Mouse (Mus musculus) olfactory bulb, adult 2 months (tissue): ENCODE results near the gene Tyk2. TPM values are rescaled to one million over a fixed set of nuclear protein-coding genes. Genes with fewer than 3 reads are reported as not detected.

Source experiments
- H3K27ac ChIP-seq: fragments of 200-500 bp; 2 replicates; pipeline ENCODE4 v1.5.1; 2012; ENCODE audit warnings: low read depth, low read length; ENCODE audit not compliant: insufficient read depth
- H3K4me1 ChIP-seq: fragments of 200-500 bp; 2 replicates; pipeline ENCODE4 v1.6.1; 2012; ENCODE audit warnings: low read length; ENCODE audit not compliant: control insufficient read depth, insufficient read depth
- H3K4me3 ChIP-seq: fragments of 200-500 bp; 2 replicates; pipeline ENCODE4 v1.5.1; 2012; ENCODE audit warnings: mild to moderate bottlenecking, low read depth, low read length, moderate library complexity; ENCODE audit not compliant: insufficient read depth
- CTCF ChIP-seq: fragments of 200-500 bp; IDR thresholded peaks from 2 replicates; pipeline ENCODE4 v1.5.1; 2012; ENCODE audit warnings: low read depth, mild to moderate bottlenecking, low read length, moderate library complexity; ENCODE audit not compliant: insufficient read depth
- POLR2A ChIP-seq: fragments of 200-500 bp; IDR thresholded peaks from 2 replicates; pipeline ENCODE4 v1.6.1; 2012; ENCODE audit warnings: mild to moderate bottlenecking, low read depth, low read length, moderate library complexity; ENCODE audit not compliant: insufficient read depth
- WGBS: fragments of 180-500 bp; shearing (Covaris S2); methylation state at CpG from one replicate; pipeline ENCODE4 v1.1.7; 2018; 5-methylcytosine and 5-hydroxymethylcytosine counted together
- polyA plus RNA-seq: library from polyadenylated mRNA; stranded (reverse); fragments of >200 nt; gene quantifications from 2 replicates; pipeline ENCODE4 v1.2.4, GENCODE M21; 2012; ENCODE audit warnings: low replicate concordance; ENCODE audit not compliant: missing spikeins, insufficient read depth, insufficient read length

Tyk2 gene
- polyA plus RNA-seq, 1 experiment, result not detected

DNA sequence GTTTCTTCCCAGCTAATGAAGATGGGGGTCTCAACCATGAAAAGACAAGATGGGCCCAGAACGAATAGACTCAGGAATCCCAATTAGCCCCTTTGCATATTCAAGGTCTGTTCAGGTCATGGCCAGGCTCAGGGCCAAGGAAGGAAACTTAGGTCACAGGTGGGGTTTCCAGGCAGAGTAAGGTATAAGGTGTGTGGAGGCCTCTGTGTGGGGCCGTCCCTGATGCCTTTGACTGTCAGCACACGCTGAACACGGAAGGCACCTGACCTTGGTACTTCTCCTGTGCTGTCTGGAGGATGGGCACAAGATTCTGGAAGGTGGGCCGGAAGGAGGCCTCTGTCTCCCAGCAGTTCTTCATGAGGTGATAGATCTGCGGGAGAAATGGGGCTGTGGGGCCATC is 26.2 kb downstream of the Tyk2 start:
- TF ChIP-seq POLR2A (no peak), CTCF (no peak)
- Histone ChIP-seq H3K4me1 (peaks cover 5% of the 10 kb centered on the region; the same call in 1 of the 2 replicates), H3K27ac (no peak overlapping the region), H3K4me3 (no peak overlapping the region)
- WGBS, result 87% methylated on average over 6 of the region's 6 CpGs

DNA sequence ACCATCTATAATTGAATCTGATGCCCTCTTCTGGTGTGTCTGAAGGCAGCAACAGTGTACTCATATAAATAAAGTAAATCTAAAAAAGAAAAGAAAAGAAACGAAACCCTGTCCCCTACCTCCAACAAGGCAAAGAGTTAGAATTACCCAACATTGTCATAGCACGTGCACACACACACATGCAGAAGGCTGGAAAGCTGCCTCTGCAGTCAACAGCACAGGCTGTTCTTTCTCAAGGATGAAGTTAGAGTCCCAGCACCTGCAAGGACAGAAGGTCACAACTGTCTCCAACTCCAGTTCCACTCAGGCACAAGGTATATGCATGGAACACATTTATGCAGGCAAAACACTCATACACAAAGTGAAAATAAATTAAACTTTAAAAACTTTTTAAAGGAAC is 29.0 kb downstream of the Tyk2 start:
- TF ChIP-seq CTCF (no peak), POLR2A (no peak)
- Histone ChIP-seq H3K4me3 (no peak overlapping the region), H3K4me1 (peaks cover 7% of the 10 kb centered on the region; the same call in 1 of the 2 replicates), H3K27ac (no peak overlapping the region)
- 96% methylated on average over 2 of the region's 2 CpGs for WGBS

DNA sequence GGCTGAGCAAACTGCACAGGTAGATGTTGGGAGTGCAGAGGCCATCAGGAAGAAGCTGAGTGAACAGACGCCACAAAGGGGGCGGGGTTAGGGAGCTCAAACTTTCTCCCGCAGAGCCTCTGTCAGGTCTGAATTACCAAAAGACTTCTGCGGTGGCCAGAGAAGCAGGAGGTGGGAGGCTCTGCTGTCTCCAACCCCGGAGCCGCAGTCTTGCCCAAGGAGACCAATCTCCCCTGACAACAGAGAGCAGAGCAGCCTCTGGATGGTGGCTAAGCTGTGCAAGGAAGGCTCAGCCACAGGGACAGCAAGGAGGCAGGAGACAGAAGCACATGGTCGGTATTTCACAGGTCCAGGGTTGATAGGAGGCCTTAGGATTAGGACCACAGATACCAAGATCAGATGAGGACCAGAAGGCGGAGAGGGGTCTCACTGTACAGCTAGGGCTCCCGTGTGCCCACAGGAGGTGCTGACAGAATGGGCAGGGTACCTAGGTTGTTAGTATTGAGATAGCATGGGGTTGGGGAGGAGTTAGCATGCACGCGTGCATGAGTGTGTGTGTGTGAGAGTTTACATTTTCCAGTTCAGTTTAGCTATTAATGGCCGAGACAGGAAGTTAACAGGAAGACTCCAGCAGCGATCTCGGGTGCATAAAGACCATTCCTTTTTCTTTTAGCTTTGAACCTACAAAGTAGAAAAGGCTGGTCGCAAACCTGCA is 30.4 kb downstream of the Tyk2 start:
- Histone ChIP-seq H3K4me3 (no peak overlapping the region), H3K27ac (no peak overlapping the region), H3K4me1 (peaks cover 7% of the 10 kb centered on the region; the same call in 1 of the 2 replicates)
- no peak for TF ChIP-seq CTCF
- TF ChIP-seq POLR2A, result no peak
- 54% methylated on average over 15 of the region's 15 CpGs for WGBS

DNA sequence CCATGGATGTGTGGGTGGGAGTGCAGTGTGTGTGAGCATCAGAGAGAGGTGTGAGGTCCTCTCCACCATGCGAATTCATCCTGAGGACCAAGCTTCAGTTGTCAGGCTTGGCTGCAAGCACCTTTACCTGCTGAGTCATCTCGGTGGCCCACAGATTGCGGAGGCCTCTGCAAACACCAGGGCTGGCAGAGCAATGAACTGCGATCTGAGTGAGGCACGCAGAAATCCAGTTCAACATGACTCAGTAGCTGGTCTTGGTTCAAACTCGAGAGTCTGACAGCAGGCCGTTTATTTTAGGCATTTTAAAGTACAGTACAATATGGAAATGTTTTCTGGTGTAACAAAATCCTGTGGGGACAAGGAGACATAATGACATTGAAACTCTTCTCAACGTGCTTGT is 33.2 kb downstream of the Tyk2 start:
- Histone ChIP-seq H3K27ac (no peak overlapping the region), H3K4me1 (peaks cover 7% of the 10 kb centered on the region; the same call in 1 of the 2 replicates), H3K4me3 (no peak overlapping the region)
- 52% methylated on average over 8 of the region's 8 CpGs for WGBS
- TF ChIP-seq CTCF, result no peak
- TF ChIP-seq POLR2A, result no peak

DNA sequence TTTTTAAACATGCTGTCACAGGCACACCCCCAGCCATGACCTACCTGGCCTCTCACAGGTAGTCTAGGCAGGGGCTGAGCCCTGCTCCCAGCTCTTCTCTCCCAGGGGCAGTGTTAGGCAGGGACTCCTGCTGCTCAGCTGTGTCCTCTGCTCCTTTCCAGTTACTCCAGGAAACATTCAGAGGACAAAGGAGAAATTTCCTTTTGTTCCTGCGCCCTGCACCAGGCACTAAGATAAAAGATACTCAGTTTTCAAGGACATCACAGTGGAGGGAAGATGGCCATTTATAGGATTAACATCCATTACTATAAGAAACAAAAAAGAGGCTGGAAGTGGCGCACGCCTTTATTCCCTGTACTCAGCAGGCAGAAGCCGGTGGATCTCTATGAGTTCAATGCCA is 35.1 kb downstream of the Tyk2 start:
- 82% methylated on average over 4 of the region's 4 CpGs for WGBS
- H3K4me1 ChIP-seq, result peaks cover 8% of the 10 kb centered on the region
- H3K27ac ChIP-seq, result no peak overlapping the region
- no peak overlapping the region for H3K4me3 ChIP-seq
- TF ChIP-seq CTCF, result no peak
- TF ChIP-seq POLR2A, result no peak

DNA sequence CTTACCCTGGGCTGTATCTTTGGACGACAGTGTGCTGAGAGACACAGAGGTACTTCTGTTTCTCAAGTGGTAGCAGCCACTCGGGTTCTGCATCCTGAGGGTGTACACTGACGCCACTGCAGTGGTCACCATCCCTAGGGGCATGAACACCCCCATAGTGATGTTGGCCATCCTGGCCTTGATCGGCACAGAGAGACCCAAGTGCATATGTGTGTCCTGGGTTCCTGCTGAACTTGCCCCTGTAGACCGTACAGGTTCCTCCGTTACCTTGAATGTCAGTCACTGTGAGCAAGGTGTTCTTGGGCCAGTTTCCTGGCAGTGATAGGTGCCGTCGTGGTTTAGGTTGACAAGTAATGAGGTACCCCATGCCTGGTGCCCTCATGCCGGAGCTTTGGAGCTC is 37.6 kb downstream of the Tyk2 start:
- no peak overlapping the region for H3K4me3 ChIP-seq
- TF ChIP-seq CTCF (no peak), POLR2A (no peak)
- peaks cover 19% of the 10 kb centered on the region for H3K4me1 ChIP-seq
- H3K27ac ChIP-seq, result no peak overlapping the region
- WGBS, result 97% methylated on average over 9 of the region's 9 CpGs

DNA sequence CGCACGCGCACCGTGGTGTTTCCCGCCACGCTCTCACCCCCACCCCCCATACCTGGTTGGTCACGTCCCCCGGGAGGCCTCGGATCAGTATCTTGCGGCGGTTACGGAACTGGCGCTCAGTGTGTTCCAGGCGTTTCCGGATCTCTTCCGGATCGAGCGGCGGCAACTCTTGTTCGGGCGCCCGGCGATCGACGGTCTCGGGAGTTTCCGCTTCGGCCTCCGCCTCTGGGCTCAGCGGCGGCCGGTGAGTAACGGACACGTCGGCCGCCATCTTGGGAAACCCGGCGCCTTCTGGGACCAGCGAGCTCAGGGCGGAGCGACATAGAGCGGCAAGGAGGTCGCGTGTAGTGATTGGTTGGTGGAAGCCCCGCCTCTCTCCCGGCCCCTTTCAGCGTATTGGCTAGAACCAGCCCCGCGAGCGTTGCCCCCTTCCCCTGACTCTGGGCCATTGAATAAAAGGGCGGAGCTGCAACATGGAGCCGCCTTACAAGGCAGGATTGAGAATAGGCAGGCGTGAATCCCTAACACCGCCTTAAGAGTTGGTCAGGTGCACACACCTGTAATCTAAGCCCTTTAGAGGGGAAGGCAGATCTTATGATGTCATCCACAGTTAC is 39.2 kb downstream of the Tyk2 start, which contains the start of the genes Gm38431 and Raver1:
Gene Gm38431, minus strand, starts transcription at position 291 of the 614 bp plus-strand sequence.
Gene Raver1, minus strand, starts transcription at position 302 of the 614 bp plus-strand sequence.
- peak; percentile 82; the same call in 1 of the 2 replicates for TF ChIP-seq POLR2A
- no peak for TF ChIP-seq CTCF
- WGBS, result under 1% methylated on average over 54 of the region's 54 CpGs
- H3K4me3 ChIP-seq, result peak within 1 kb of the TSS; percentile 86

DNA sequence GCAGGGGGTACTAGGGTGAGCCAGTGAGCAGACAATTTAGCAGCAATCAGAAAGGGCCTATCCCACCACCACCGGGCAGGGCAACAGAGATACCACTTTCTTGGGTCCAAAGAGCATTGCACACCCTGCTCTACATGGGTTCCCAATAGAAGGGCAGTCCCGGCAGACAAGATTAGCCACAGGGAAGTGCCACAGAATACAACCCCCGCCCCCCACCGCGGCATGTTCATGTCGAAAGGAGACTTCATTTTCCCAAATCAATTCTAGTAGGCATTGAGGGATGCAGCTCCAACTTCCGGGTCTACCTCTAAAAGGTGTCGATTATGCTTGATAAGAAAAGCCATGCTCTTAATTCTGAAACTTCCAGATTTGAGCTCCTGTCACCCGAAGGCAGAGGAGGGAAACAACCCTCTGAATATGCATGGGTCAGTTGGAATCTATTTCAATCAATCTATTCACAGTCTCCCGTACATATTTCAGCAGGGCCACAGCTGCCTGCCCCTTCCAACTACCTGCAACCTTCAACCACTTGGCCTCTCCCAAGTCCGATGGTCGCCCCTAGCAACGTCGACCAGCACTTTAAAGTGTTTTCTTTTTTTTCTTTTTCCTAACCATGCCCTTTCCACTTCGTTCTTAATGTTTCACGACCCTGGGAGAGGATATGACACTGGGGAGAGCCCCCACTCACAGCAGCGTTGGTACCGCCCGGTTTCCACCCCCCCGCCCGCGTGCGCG is 39.9 kb downstream of the Tyk2 start:
- H3K4me1 ChIP-seq, result peaks cover 20% of the 10 kb centered on the region
- WGBS, result 1% methylated on average over 24 of the region's 24 CpGs
- peak overlapping the region; percentile 26; the same call in 1 of the 2 replicates for H3K27ac ChIP-seq

More for the DNA sequence above, 39.2 kb downstream of the Tyk2 start, which contains the start of the genes Gm38431 and Raver1:
- peaks cover 17% of the 10 kb centered on the region for H3K4me1 ChIP-seq
- peak within 1 kb of the TSS; percentile 57 for H3K27ac ChIP-seq

More for the DNA sequence above, 39.9 kb downstream of the Tyk2 start:
- no peak for TF ChIP-seq CTCF
- TF ChIP-seq POLR2A, result no peak
- peak overlapping the region; percentile 86 for H3K4me3 ChIP-seq
